Mouse (Mus musculus) MEL-GATA-1-ER (cell line): Measurements from ENCODE around the gene Gak.

Source experiments
- DNase-seq: peaks from one replicate; pipeline ENCODE4 v3.0.0-alpha.2; 2012; ENCODE audit warnings: low read depth; ENCODE audit errors: extremely low read depth

Gak gene

DNA sequence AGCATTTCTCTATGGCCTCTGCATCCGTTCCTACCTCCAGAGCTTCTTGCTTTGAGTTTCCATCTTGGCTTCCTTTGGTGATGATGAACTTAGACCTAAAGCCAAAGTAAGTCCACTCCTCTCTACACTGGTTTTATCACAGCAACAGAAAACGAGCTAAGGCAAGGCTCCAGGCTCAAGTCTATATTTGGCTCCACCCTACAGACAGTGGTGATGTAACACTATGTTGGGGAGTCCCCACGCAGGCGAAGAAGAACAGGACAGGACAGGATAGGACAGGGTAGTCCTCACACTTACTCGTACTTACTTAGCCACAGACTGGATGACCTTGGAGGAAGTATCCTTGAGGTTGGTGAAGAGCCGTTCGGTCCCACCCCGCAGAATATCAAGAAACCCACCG, 27.0 kb downstream of the Gak start:
- DNase-seq, result no peak

DNA sequence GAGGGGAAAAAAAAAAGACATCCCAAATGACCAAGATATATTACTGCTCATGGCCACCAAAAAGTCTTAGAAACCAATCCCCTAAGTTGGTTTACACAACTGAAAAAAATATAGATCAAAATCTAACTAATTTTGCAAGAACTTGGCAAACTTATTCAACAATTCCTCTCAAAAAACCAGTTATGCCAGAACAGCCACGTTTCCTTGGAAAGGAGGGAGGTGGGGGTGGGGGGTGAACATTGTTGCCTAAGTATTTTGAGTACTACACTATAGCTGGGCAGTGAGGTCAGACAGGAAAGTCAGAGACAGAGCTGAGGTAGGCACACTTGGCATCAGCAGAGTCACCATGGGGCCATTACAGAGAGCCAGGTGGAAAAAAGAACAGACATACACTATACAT, 29.6 kb downstream of the Gak start:
- DNase-seq, result no peak

DNA sequence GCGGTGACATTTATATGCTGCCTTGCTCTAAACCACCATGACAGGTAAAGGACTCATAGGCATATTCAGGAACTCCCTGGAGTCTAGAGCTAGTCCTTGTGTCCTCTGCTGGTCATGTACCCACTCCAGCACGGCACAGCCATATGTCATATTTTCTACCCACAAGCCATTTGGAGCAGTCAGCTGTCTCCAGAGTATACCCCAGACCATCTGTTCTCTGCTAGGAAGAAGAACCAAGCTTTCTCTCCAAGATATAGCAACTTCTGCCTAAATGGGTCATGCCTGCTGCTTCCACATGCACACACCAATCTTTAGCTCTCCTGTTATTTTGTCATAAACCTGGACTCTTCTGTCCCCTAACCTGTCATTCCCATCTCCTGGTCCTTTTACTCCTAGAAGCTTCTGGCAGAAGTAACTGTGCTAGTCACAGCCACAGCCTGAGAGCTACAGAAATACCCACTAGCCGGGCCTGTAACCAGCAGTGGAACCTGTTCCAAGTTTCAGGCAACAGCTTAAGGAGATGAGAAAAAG, 48.1 kb downstream of the Gak start:
- DNase-seq, result no peak

DNA sequence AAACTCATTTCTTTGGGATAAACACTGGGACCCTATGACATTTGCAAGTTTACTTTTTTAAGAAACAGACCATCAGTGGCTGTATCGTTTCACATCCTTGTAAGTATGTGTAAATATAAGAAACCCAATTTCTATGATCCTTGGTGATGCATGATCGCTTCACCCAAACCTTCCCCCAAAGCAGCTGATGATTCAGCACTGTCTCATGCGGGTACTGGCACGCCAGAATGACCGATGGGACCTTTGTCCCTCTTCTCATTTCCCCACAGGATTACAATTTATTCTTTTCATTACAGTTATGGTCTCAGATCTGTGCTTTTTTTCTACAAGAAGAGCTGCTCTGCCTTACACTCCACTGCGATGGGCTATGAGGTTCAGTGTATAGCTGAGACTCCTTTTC, 56.5 kb downstream of the Gak start:
- DNase-seq, result no peak

DNA sequence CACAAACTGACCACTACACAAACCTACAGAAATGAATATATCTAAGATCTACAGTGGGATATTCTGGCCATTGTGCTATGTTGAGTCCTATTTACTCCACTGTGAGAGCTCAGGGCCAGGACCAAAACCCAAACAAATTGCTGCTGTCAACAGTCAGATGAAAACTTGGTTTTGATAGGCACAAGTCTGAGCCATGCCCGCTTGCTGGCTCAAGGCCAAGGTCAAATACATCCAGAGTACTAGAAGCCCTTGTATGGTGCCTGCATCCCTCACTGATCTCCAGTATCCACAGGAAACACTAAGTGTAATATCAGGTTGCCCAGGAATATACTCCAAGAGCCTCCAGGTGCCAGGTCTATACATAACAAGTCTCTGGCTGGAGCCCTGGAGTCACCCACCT, 58.6 kb downstream of the Gak start:
- DNase-seq, result no peak

DNA sequence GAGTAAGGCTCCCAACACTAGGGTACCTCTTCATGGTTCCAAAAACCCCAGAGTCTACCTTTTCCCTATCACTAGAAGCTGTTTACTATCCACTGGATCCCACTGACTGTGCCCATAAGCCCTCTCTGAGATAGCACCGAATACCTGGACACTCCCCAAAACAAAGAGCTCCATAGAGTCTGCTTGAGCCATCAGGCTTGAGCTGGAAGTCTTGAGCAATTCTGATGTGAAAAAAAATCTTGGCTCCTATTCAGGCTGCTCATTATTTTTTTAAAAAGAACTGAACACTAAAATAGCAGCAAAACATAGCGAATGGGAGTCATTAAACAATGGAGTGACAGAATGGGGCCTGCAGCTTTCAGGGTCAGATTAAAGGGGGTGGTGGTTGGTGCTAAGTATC, 62.5 kb downstream of the Gak start:
- DNase-seq, result no peak

DNA sequence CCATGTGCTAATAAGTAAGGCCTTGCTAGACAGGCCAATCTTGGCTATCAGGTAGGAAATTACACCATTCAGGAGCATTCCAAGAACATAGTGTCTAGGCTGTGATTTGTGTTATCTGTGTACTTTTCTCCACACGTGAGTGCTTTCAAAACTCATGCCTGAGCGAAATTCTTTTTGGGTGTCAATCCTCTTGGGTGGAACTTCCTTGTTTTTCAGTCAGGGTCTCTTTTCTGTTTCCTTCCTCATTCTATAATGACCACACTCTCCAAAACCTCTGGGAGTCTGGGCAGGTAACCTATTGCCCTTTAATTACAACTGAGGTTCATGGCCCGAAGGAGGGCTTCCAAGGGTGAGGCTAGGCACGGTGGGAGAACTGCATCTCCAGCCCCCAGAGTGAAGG, 63.0 kb downstream of the Gak start:
- DNase-seq, result no peak

DNA sequence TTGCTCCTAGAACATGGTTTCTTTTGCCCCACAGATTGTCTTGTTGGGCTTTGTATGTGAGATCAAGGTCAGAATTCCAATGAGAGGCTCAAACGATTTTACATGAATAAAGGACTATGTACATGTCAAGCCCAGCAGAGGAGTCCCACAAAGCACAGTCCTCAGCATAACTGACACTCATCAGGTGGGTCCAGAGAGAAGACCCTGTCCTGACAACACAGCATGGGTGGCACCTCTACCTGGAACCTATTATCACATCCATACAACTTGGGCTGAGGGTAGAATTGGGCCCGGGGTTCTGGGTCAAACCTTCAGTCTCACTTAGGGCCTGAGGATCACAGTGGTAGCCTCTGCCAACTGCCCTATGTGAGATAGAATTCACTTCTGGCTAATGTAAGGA, 64.2 kb downstream of the Gak start:
- no peak for DNase-seq

DNA sequence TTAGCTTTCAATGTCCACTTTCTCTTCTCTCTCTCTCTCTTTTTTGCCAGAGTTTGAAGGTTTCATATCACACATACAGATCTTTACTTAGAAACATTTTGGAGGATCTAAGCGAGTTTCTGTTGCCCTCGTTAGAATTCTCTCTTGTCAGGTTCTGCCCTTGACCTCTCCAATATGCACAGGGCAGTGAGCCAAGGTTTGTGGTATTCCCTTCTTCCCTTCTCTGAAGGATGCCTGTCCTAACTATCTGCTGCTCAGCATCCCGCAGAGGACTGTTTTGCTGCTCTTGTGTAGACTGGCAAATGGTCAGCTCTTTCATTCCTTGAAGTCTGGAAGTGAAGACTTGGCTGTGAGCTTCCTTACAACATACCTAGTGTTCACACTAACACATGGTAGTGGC, 65.2 kb downstream of the Gak start:
- no peak for DNase-seq

DNA sequence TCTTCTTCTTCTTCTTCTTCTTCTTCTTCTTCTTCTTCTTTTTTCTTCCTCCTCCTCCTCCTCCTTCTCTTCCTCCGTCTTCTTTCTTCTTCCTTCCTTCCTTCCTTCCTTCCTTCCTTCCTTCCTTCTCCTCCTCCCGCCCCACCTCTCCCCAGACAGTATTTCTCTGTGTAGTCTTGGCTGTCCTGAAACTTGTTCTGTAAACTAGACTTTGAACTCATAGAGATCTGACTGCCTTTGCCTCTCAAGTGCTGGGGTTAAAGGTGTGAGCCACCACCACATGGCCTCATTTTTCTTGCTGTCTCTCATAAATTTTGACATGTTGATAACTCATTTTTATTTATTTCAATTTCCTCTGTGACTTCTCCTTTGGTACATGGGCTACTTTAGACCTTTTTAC, 67.1 kb downstream of the Gak start:
- no peak for DNase-seq

DNA sequence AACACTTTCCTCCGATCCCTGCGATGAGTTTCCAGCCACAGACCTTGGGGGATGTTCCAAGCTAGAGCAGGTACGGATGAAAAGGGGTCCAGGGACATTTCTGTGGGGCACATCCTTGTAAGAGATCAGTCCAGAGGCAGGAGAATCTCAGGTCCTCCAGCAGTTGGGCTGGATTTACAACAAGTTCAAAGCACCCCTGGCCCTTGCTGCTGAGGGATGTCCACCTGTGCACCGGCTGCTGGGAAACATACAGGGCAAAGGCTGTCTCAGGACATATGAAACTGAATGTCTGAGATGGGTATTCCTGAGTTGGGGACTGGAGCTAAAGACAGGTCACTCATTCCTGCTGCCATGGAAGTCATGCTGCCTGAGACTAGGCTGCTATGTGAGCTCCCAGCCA, 72.6 kb downstream of the Gak start:
- DNase-seq, result no peak

DNA sequence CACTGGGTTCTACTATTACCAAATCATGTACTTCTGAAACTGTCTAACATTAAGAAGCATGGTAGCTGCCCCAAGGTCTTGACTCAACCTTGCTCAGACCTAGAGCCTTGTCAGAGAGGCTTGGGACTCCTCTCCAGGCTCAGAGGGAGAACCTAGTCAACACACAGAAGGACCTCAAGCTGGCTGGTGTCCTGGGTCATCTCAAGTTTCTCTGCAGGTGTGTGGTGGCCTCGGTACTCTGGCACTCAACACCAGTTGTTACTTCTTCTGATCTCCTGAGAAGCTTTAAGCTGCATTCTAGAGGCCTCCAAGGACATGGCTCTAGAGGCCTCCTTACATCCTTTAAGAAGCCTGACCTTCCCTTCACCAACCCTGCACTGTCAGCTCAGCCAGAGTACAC, 75.5 kb downstream of the Gak start:
- no peak for DNase-seq

DNA sequence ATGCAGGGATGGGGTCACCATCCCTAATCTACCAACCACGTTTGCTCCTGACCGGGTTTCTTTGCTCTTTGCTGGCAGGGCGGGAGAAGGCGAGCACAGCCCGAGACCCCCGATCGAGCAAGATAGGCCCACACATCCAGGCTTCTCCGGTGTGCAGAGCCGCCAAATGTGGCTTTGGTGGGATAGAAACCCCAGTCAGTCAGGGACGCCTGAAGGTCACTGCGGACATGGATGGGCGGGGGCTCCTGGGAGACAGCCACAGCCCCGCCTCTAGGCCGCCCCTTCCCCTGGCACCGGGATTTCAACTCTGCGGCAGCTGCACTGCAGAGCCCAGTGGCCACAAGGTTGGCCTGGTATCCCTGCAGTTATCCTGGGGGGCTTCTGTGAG, 79.4 kb downstream of the Gak start:
- no peak for DNase-seq

DNA sequence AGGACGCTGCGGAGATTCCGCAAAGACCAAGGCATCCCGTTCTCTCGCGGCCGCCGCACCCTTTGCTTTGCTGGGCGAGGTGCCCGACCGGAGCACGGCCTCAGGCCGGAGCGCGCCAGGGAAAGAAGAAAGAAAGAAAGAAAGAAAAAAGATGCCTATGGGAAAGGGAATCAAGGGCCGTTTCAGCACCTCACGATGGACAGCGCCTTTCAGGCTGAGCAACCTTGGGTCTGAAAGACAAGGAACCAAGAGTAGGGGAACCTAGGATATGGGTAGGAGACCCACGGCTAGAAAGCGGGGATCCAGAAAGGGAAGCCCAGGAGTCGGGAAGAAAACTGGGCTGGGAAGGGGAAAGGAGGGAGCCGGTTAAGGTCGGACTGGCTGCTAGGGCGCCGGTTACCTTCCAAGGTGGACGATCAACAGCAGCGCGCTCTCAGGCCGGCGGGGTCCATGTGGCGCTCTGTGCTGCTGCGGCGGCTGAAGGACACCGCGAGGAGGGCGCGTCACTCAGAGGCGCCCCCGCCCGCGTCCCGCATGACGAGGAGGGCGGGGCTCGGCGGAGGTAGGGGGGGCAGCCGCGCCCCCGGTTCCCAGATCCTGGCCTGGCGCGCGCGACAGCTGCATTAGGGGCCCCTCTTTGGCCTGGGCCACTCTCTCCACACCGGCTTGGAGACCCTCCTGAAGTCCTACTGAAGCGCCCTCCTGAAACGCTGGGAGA, 79.9 kb downstream of the Gak start, which contains the start of gene Cplx1:
TSS of gene Cplx1 (minus strand) at position 536 of the 718 bp plus-strand sequence.
- peak; percentile 13 for DNase-seq

DNA sequence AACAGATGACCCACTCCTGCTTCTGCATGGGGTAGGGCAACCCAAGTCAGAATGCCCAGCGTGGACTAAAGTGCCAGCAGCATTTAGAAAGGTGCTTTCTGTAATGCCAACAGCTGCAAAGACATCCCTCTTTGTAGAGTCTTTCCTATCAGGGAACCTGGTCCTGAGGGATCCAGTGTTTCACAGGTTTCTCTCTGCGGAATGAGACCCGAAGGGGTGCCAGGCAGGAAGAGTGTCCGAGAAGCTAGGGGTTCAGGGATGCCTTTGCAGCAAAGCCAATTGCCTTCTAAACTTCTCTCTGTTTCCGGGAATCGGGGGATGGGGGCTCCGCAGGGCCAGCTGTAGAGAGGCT, 80.4 kb downstream of the Gak start:
- DNase-seq, result no peak

DNA sequence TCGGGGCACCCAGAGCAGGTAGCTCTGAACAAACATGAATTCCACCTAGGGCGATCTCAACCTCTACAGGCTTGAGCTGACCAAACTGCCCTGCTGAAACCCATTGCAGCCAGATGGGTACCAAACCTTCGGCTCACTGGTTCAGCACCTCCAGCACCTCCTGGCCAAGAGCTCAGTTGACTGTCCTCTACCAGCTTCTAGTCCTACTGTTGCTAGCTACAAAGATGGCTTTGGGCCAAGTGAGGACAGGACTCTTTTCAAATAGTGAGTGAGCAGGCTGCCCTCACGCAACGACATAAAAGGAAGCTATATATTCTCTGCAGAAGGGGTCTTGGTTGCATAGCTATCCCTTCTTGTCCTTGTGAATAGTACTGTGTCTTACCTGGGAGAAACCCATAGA, 81.9 kb downstream of the Gak start:
- no peak for DNase-seq

DNA sequence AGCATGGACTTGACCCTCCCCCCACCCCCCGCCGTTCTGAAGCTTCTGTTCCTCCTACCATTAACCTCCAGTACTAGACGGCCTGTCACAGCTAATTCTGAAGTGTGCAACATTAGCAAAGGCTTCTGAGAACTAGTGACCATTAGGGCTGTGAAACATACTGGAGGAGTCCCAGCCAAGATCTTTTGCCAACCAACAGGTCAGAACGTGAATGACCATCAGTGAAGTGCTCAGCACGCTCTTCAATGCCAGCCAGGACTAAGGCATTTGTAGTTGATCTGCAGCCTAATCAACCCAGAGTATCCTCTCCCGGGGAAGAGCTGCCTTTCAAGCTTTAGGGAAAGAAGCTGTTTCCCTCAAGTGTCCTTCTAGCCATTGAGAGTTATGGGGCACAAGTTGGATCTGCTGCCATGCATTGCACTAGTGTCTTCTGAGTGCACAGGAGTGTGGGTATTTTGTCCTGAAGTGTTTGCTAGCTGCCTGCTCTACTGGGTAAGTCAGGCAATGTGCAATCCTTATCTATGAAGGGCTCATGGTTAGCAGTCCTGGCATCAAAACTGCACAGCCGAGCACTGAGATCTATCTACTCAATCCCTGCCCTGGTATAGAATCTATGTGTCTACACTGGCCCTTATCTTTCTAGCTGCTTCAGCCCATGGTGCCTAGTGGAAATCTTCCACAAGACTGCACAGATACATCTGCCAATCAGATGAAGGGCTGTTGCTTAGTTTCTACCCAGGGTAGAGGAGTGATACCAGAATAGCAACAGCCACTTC, 85.9 kb downstream of the Gak start:
- DNase-seq, result no peak

DNA sequence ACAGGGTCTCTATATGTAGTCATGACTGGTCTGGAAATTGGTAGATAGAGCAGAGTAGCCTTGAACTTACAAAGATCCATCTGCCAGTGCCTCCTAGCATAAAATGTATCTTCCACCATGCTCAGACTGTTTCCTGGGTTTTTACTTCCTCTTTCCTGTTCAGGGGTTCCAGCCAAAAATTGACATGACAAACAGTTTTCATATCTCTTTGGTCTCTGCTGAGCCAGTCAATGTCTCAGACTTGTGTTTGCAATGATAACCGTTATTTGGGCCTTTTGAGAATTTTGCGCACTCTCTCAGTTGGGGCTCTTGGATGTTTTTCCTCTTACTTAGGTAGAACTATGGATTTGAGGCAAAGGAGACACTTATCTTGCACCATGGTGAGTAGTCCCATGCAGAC, 95.4 kb downstream of the Gak start:
- peak; percentile 64 for DNase-seq

DNA sequence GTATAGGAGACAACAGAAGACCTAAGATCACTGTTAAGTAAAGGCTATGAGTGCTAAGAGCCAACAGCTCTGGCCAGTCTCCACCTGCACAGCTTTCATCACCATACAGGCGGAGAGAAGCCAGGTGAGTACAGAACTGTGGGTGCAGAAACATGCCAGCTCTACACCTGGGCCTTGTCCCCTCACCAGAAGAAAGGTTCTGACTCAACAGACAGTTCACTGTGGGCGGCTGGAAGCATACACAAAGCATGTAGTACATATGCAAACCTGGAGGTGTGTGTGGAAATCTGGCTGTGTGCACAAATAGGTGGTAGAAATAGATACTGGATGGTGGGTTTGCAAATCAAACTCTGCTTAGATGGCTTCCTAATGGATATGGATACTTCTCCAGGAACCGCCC, 107.0 kb downstream of the Gak start:
- DNase-seq, result no peak

DNA sequence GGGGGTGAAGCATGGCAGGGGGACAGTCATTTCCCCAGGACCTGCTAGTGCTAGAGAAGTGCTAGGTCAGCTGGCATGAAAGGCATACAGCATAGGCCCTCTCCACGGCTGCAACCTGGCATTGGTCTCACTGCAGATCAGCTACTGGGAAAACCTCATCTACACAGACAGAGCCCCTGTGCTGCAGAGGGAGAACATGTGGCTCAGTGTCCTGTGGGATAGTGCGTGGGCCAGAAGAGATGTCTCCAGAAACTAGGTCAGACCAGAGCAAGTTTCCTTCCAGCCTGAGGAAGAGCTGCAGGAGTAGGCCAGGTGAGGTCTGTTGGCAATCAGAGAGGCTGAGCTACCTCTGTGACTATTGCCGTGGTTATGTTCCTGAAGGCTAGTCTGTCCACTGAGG, 107.7 kb downstream of the Gak start:
- no peak for DNase-seq

DNA sequence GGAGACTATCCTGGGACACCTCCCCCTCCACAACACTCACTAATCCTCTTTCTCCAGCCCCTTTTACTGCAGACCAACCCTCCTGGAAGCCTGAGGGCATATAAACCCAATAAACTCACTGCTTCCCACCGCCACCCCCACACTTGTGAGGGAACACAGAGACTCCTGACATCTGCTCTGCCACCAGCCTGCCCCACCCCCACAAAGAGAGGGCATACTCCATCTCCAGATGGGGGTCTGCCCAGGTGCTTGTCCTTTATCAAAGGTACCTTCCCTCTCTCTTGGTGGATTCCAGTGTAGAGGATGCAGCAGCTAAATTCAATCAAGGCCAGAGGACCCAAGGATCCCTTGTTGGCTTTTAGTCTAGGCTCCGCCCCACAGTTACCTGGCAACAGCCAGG, 108.5 kb downstream of the Gak start:
- no peak for DNase-seq

DNA sequence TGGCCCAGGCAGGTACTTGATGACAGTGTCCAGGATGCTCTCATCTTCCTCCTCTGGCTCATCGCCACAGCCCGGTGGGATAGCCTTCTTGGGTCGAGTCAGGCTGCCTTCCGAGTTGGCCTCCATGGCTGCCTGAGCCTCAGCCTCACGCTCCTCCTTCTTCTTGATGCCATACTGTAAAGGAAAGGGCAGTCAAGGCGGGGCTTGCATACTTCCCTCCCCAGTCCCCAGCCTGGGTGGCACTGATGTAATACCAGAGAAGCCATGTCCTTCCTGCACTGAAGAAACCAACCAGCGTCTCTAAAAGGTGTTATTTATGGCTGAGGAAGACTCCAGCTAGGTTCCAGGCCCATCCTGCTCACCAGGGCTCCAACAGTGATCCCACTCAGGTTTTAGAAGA, 109.4 kb downstream of the Gak start:
- DNase-seq, result no peak
